Mouse (Mus musculus): ENCODE measurements around the gene St3gal6. TPM values are rescaled to one million over a fixed set of nuclear protein-coding genes. Genes with fewer than 3 reads are reported as not detected.

St3gal6 gene
- polyA plus RNA-seq (2017; shearing (Covaris generic)) = 10 to 100 TPM in 1 of 2 experiments, 1 to 10 TPM in 1; 6.2 to 16.9 TPM

DNA sequence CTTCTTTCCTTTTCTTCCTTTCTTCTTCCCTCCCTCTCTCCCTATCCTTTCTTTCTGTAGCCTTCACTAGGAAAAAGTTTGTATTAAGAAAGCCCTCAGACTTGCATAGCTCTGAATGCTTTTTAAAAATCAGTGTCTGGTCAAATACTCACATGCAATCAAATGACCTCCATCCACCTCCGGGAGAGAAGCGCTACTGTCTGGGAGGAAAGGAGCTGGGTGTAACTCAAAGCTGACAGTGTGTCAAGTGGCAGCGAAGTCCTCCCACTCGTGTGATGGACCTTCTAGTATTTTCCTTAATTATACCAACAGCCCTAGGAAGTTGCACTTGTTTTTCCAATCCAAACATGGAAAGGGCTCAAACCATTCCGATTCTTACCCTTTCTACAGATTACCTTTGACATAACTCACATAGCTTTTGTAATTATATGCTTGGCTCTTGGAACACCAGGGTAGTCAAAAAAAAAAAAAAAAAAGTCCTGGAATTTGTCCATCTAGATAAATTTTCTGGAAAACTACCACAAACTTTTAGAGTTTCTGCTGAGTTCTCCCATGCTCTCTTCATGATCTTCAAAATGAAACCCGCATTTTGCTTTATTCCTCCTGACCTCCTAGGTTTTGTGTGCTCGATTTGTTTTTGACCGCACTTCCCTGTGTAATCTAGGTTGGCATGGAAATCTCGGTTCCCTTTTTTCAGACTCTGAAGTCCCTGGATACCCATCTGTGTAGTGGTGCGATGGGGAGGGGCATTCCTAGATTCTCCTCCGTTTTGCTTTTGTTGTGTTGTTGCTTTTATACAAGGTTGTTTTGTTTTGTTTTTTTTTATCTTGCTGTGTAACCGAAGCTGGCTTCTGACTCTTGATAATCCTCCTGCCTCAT lies at the start of gene St3gal6:
St3gal6 (minus strand) TSS at position 272 of the 879 bp plus-strand sequence.

Other genes starting within 250 kb of the St3gal6 start
- under 1 TPM; 0.31 to 0.37 TPM for gene Dcbld2, start 115.8 kb downstream of the St3gal6 start, polyA plus RNA-seq (2017; shearing (Covaris generic))
- not detected for gene Gm813, start 92.7 kb upstream of the St3gal6 start, polyA plus RNA-seq (2017; shearing (Covaris generic))
- gene E330017A01Rik, start 114.5 kb upstream of the St3gal6 start, polyA plus RNA-seq (2017; shearing (Covaris generic)) = under 1 TPM; 0.19 to 0.26 TPM
- 10 to 100 TPM; 29.6 to 87.6 TPM for gene Cpox, start 146.0 kb upstream of the St3gal6 start, polyA plus RNA-seq (2017; shearing (Covaris generic))
- gene Gpr15, start 194.8 kb upstream of the St3gal6 start, polyA plus RNA-seq (2017; shearing (Covaris generic)) = 10 to 100 TPM in 1 of 2 experiments, 1 to 10 TPM in 1; 4.4 to 47.8 TPM
- 100 to 1,000 TPM in 1 of 2 experiments, 10 to 100 TPM in 1; 81.2 to 182 TPM for gene Cldnd1, start 203.7 kb upstream of the St3gal6 start, polyA plus RNA-seq (2017; shearing (Covaris generic))
- not detected for gene Olfr172, start 238.9 kb upstream of the St3gal6 start, polyA plus RNA-seq (2017; shearing (Covaris generic))

Measured in activated CD4-positive, CD25-positive, alpha-beta regulatory T cell (primary cell).